Mouse (Mus musculus): ENCODE results near the gene Cnp. TPM values are rescaled to one million over a fixed set of nuclear protein-coding genes. Genes with fewer than 3 reads are reported as not detected.
A peak's percentile ranks its signal among the peaks of the same experiment; 100 is the strongest.

Cnp gene
- 19.2 and 20.8 TPM in 2 replicates for polyA plus RNA-seq (2014; fragmentation: Nextera tagmentation; extraction: Ambion mirVana)

- Histone ChIP-seq H3K9me3 (ENCODE audit: control insufficient read depth, low read length) (no peaks in the 10 kb centered on the region), H3K4me2 (ENCODE audit: low read length) (peak within 1 kb of the TSS; percentile 72), H3K27me3 (ENCODE audit: control insufficient read depth, insufficient read depth, low read length) (no peaks in the 10 kb centered on the region), H3K4me1 (ENCODE audit: control insufficient read depth in 2 of 2, insufficient read depth in 2 of 2, low read length in 2 of 2) (peaks cover 13 to 16% of the 10 kb centered on the region in 2 experiments), H3K36me3 (ENCODE audit: control insufficient read depth, insufficient read depth, low read length) (peaks cover 15% of the 10 kb centered on the region), H3K27ac (replicated peaks in 1 of 2; ENCODE audit: control insufficient read depth in 1 of 2, insufficient read depth in 1 of 2, low read depth in 2 of 2, low read length in 2 of 2) (peak within 1 kb of the TSS; percentile 55 to 66; a peak in 3 of 4 replicates), H3K4me3 (ENCODE audit: control insufficient read depth in 1 of 2, insufficient read depth in 1 of 2, low read depth in 1 of 2, low read length in 2 of 2) (peak within 1 kb of the TSS; percentile 77 to 82), H3K9ac (ENCODE audit: low read length) (peak within 1 kb of the TSS; percentile 80)
- peak; percentile 71 for ATAC-seq (ENCODE audit: insufficient number of reproducible peaks, insufficient read depth, low FRiP score, low read depth)
- 1% methylated on average over 47 of the region's 47 CpGs for WGBS
Observed at GRCm38 (mm10) chr11:100574708-100575483, at the start of gene Cnp. Gene Cnp (plus strand): TSS chr11:100574904.

- peaks cover 14 to 22% of the 10 kb centered on the region in 2 experiments for H3K4me1 ChIP-seq (ENCODE audit: control insufficient read depth in 2 of 2, insufficient read depth in 2 of 2, low read length in 2 of 2)
- no peaks in the 10 kb centered on the region for H3K27me3 ChIP-seq (ENCODE audit: control insufficient read depth, insufficient read depth, low read length)
- ATAC-seq (ENCODE audit: insufficient number of reproducible peaks, insufficient read depth, low FRiP score, low read depth): no peak
- H3K27ac ChIP-seq (replicated peaks in 1 of 2; ENCODE audit: control insufficient read depth in 1 of 2, insufficient read depth in 1 of 2, low read depth in 2 of 2, low read length in 2 of 2): 0 out of 4 replicates have a peak overlapping the region, but pooled peaks of 1 of the 2 experiments have one; percentile 11
- H3K4me2 ChIP-seq (ENCODE audit: low read length): peak overlapping the region; percentile 71; the same call in 1 of the 2 replicates
- no peaks in the 10 kb centered on the region for H3K9me3 ChIP-seq (ENCODE audit: control insufficient read depth, low read length)
- WGBS: 58% methylated on average over 11 of the region's 11 CpGs
- H3K4me3 ChIP-seq (ENCODE audit: control insufficient read depth in 1 of 2, insufficient read depth in 1 of 2, low read depth in 1 of 2, low read length in 2 of 2): no peak overlapping the region
- peaks cover 42% of the 10 kb centered on the region for H3K36me3 ChIP-seq (ENCODE audit: control insufficient read depth, insufficient read depth, low read length)
- H3K9ac ChIP-seq (ENCODE audit: low read length): no peak overlapping the region
Observed at GRCm38 (mm10) chr11:100524987-100525630, 49.6 kb upstream of the Cnp start.

- Histone ChIP-seq H3K4me2 (ENCODE audit: low read length) (peak overlapping the region; percentile 71), H3K36me3 (ENCODE audit: control insufficient read depth, insufficient read depth, low read length) (peaks cover 31% of the 10 kb centered on the region), H3K4me1 (ENCODE audit: control insufficient read depth in 2 of 2, insufficient read depth in 2 of 2, low read length in 2 of 2) (peaks cover 14 to 22% of the 10 kb centered on the region in 2 experiments), H3K27me3 (ENCODE audit: control insufficient read depth, insufficient read depth, low read length) (no peaks in the 10 kb centered on the region), H3K4me3 (ENCODE audit: control insufficient read depth in 1 of 2, insufficient read depth in 1 of 2, low read depth in 1 of 2, low read length in 2 of 2) (peak overlapping the region; percentile 84 to 91), H3K9ac (ENCODE audit: low read length) (peak overlapping the region; percentile 88), H3K27ac (replicated peaks in 1 of 2; ENCODE audit: control insufficient read depth in 1 of 2, insufficient read depth in 1 of 2, low read depth in 2 of 2, low read length in 2 of 2) (no peak overlapping the region), H3K9me3 (ENCODE audit: control insufficient read depth, low read length) (no peaks in the 10 kb centered on the region)
- ATAC-seq (ENCODE audit: insufficient number of reproducible peaks, insufficient read depth, low FRiP score, low read depth): no peak
- WGBS: 41% methylated on average over 15 of the region's 15 CpGs
Observed at GRCm38 (mm10) chr11:100526052-100526816, 48.5 kb upstream of the Cnp start.

GRCm38 (mm10) chr11:100527066-100527457 lies 47.6 kb upstream of the Cnp start:
- ATAC-seq (ENCODE audit: insufficient number of reproducible peaks, insufficient read depth, low FRiP score, low read depth): peak; percentile 20
- peak overlapping the region; percentile 84 to 91 for H3K4me3 ChIP-seq (ENCODE audit: control insufficient read depth in 1 of 2, insufficient read depth in 1 of 2, low read depth in 1 of 2, low read length in 2 of 2)
- peak overlapping the region; percentile 71 for H3K4me2 ChIP-seq (ENCODE audit: low read length)
- no peaks in the 10 kb centered on the region for H3K9me3 ChIP-seq (ENCODE audit: control insufficient read depth, low read length)
- peaks cover 14 to 22% of the 10 kb centered on the region in 2 experiments for H3K4me1 ChIP-seq (ENCODE audit: control insufficient read depth in 2 of 2, insufficient read depth in 2 of 2, low read length in 2 of 2)
- H3K9ac ChIP-seq (ENCODE audit: low read length): peak overlapping the region; percentile 88
- H3K27me3 ChIP-seq (ENCODE audit: control insufficient read depth, insufficient read depth, low read length): no peaks in the 10 kb centered on the region
- WGBS: under 1% methylated on average over 26 of the region's 26 CpGs
- peaks cover 23% of the 10 kb centered on the region for H3K36me3 ChIP-seq (ENCODE audit: control insufficient read depth, insufficient read depth, low read length)
- peak overlapping the region; percentile 70 to 88 for H3K27ac ChIP-seq (replicated peaks in 1 of 2; ENCODE audit: control insufficient read depth in 1 of 2, insufficient read depth in 1 of 2, low read depth in 2 of 2, low read length in 2 of 2)

GRCm38 (mm10) chr11:100527458-100528374 lies 47.0 kb upstream of the Cnp start, which contains the start of gene Acly:
Gene Acly (minus strand): TSS chr11:100528000.
- under 1% methylated on average over 49 of the region's 54 CpGs for whole genome bisulfite sequencing
- peak within 1 kb of the TSS; percentile 88 for H3K9ac ChIP-seq (ENCODE audit: low read length)
- H3K4me1 ChIP-seq (ENCODE audit: control insufficient read depth in 2 of 2, insufficient read depth in 2 of 2, low read length in 2 of 2): peaks cover 14 to 22% of the 10 kb centered on the region in 2 experiments
- peak within 1 kb of the TSS; percentile 70 to 88 for H3K27ac ChIP-seq (replicated peaks in 1 of 2; ENCODE audit: control insufficient read depth in 1 of 2, insufficient read depth in 1 of 2, low read depth in 2 of 2, low read length in 2 of 2)
- peak within 1 kb of the TSS; percentile 71 for H3K4me2 ChIP-seq (ENCODE audit: low read length)
- H3K27me3 ChIP-seq (ENCODE audit: control insufficient read depth, insufficient read depth, low read length): no peaks in the 10 kb centered on the region
- peak within 1 kb of the TSS; percentile 84 to 91 for H3K4me3 ChIP-seq (ENCODE audit: control insufficient read depth in 1 of 2, insufficient read depth in 1 of 2, low read depth in 1 of 2, low read length in 2 of 2)
- ATAC-seq (ENCODE audit: insufficient number of reproducible peaks, insufficient read depth, low FRiP score, low read depth): peak; percentile 99
- no peaks in the 10 kb centered on the region for H3K9me3 ChIP-seq (ENCODE audit: control insufficient read depth, low read length)
- H3K36me3 ChIP-seq (ENCODE audit: control insufficient read depth, insufficient read depth, low read length): peaks cover 16% of the 10 kb centered on the region

- H3K27me3 ChIP-seq (ENCODE audit: control insufficient read depth, insufficient read depth, low read length): no peaks in the 10 kb centered on the region
- 24% methylated on average over 19 of the region's 19 CpGs for WGBS
- H3K4me3 ChIP-seq (ENCODE audit: control insufficient read depth in 1 of 2, insufficient read depth in 1 of 2, low read depth in 1 of 2, low read length in 2 of 2): peak overlapping the region; percentile 66 to 91
- peaks cover 14 to 22% of the 10 kb centered on the region in 2 experiments for H3K4me1 ChIP-seq (ENCODE audit: control insufficient read depth in 2 of 2, insufficient read depth in 2 of 2, low read length in 2 of 2)
- ATAC-seq (ENCODE audit: insufficient number of reproducible peaks, insufficient read depth, low FRiP score, low read depth): peak; percentile 8
- H3K9me3 ChIP-seq (ENCODE audit: control insufficient read depth, low read length): no peaks in the 10 kb centered on the region
- H3K4me2 ChIP-seq (ENCODE audit: low read length): peak overlapping the region; percentile 71
- peaks cover 8% of the 10 kb centered on the region; the same call in 1 of the 2 replicates for H3K36me3 ChIP-seq (ENCODE audit: control insufficient read depth, insufficient read depth, low read length)
- peak overlapping the region; percentile 49 to 61; a peak in 3 of 4 replicates for H3K27ac ChIP-seq (replicated peaks in 1 of 2; ENCODE audit: control insufficient read depth in 1 of 2, insufficient read depth in 1 of 2, low read depth in 2 of 2, low read length in 2 of 2)
- peak overlapping the region; percentile 74 for H3K9ac ChIP-seq (ENCODE audit: low read length)
Observed at GRCm38 (mm10) chr11:100528375-100529165, 46.1 kb upstream of the Cnp start.

All from heart, embryonic 14.5 days (tissue).